Mouse (Mus musculus) myocyte (in vitro differentiated cells): ENCODE results near the gene Usp24. TPM values are rescaled to one million over a fixed set of nuclear protein-coding genes. Genes with fewer than 3 reads are reported as not detected.
A peak's percentile ranks its signal among the peaks of the same experiment; 100 is the strongest.

ENCODE experiments used
- H3K27me3 ChIP-seq: one replicate; pipeline ENCODE4 v1.6.1; 2011; ENCODE audit not compliant: control insufficient read depth, insufficient read depth, insufficient read length
- H3K36me3 ChIP-seq: one replicate; pipeline ENCODE4 v1.6.1; 2011; ENCODE audit not compliant: control insufficient read depth, insufficient read depth
- H3K4me2 ChIP-seq: one replicate; pipeline ENCODE4 v1.6.1; 2011; ENCODE audit warnings: low read depth, control low read depth
- H3K4me3 ChIP-seq: one replicate; pipeline ENCODE4 v1.5.1; 2011; ENCODE audit warnings: mild to moderate bottlenecking, control low read depth, moderate library complexity
- H3K79me2 ChIP-seq: one replicate; pipeline ENCODE4 v1.6.1; 2011; ENCODE audit not compliant: control insufficient read depth, insufficient read depth
- H3ac ChIP-seq: one replicate; pipeline ENCODE4 v1.6.1; 2011; ENCODE audit not compliant: control insufficient read depth, insufficient read length
- CEBPB ChIP-seq: IDR thresholded peaks from 2 replicates; pipeline ENCODE4 v1.6.1; 2011; ENCODE audit warnings: mild to moderate bottlenecking, moderate library complexity; ENCODE audit not compliant: poor library complexity, insufficient read depth, severe bottlenecking
- E2F4 ChIP-seq: IDR thresholded peaks from one replicate; pipeline ENCODE4 v1.6.1; 2011; ENCODE audit warnings: mild to moderate bottlenecking, control low read depth, moderate library complexity; ENCODE audit not compliant: insufficient read depth
- MAX ChIP-seq: IDR thresholded peaks from one replicate; pipeline ENCODE4 v1.6.1; 2011; ENCODE audit warnings: low read depth, mild to moderate bottlenecking, control low read depth
- MYOD1 ChIP-seq, 3 experiments: IDR thresholded peaks; one replicate each; pipeline ENCODE4 v1.6.1; 2011; ENCODE audit warnings: control low read depth in 2 of 3, low read depth in 2 of 3, mild to moderate bottlenecking in 2 of 3, moderate library complexity in 1 of 3; ENCODE audit not compliant: insufficient read length in 2 of 3, control insufficient read depth in 1 of 3
- MYOG ChIP-seq, 3 experiments: IDR thresholded peaks; one replicate each; pipeline ENCODE4 v1.6.1; 2011; ENCODE audit warnings: control low read depth in 2 of 3, low read depth in 2 of 3, mild to moderate bottlenecking in 2 of 3; ENCODE audit not compliant: insufficient read length in 2 of 3, control insufficient read depth in 1 of 3, insufficient read depth in 1 of 3
- POLR2A ChIP-seq: IDR thresholded peaks from one replicate; pipeline ENCODE4 v1.6.1; 2011; ENCODE audit warnings: low read depth, mild to moderate bottlenecking, control low read depth, moderate library complexity; ENCODE audit not compliant: insufficient read length
- POLR2AphosphoS2 ChIP-seq: IDR thresholded peaks from one replicate; pipeline ENCODE4 v1.6.1; 2011; ENCODE audit warnings: low read depth, control low read depth; ENCODE audit not compliant: insufficient read length
- REST ChIP-seq: IDR thresholded peaks from one replicate; pipeline ENCODE4 v1.6.1; 2011; ENCODE audit warnings: mild to moderate bottlenecking, control low read depth, moderate library complexity; ENCODE audit not compliant: insufficient read depth, insufficient read length
- SRF ChIP-seq: IDR thresholded peaks from one replicate; pipeline ENCODE4 v1.6.1; 2011; ENCODE audit warnings: low read depth; ENCODE audit not compliant: control insufficient read depth, insufficient read length
- TCF12 ChIP-seq: IDR thresholded peaks from one replicate; pipeline ENCODE4 v1.6.1; 2011; ENCODE audit warnings: mild to moderate bottlenecking, control low read depth; ENCODE audit not compliant: poor library complexity, insufficient read depth, severe bottlenecking
- TCF3 ChIP-seq: IDR thresholded peaks from one replicate; pipeline ENCODE4 v1.6.1; 2011; ENCODE audit warnings: low read depth, control low read depth; ENCODE audit not compliant: insufficient read length
- USF1 ChIP-seq: IDR thresholded peaks from one replicate; pipeline ENCODE4 v1.6.1; 2011; ENCODE audit warnings: low read depth, mild to moderate bottlenecking, control low read depth, moderate library complexity
- polyA plus RNA-seq: library from polyadenylated mRNA; unstranded; fragments of >200 nt; fragmentation: generic; extraction: Trizol; gene quantifications from one replicate; pipeline ENCODE4 v1.2.1, GENCODE M21; 2012; ENCODE audit warnings: missing spikeins

Usp24 gene
- polyA plus RNA-seq, 1 experiment: 5.3 TPM

DNA sequence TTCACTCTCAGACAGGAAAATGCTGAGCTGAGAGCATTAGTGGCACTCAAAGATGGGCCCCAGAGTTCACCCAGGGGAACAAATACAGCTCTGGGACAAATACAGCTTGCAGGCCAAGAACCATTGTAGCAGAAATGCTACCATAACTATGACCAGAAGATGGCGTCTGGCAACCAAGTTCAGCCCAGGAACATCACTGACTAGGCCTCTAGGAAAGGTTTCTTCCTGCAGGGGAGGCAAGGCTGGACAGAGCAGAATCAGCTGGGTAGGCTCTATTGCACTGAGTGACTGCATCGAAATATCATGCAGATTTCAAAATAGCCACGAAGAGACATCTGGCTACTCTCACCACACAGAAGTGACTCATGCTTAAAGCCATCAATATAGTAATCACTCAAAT is 156.3 kb downstream of the Usp24 start:
- Histone ChIP-seq H3K4me2 (no peak overlapping the region), H3K36me3 (no peaks in the 10 kb centered on the region), H3K27me3 (peaks cover 9% of the 10 kb centered on the region), H3K4me3 (no peak overlapping the region), H3K79me2 (no peaks in the 10 kb centered on the region), H3ac (no peak overlapping the region)
- no peak for TF ChIP-seq MYOD1 (IDR thresholded peaks at IDR 0.05; ENCODE audit: control insufficient read depth in 1 of 3, insufficient read length in 2 of 3, low read depth in 2 of 3)
- no peak for TF ChIP-seq TCF3
- TF ChIP-seq TCF12: no peak
- TF ChIP-seq MYOG (IDR thresholded peaks at IDR 0.05; ENCODE audit: control insufficient read depth in 1 of 3, insufficient read depth in 1 of 3, insufficient read length in 2 of 3, low read depth in 2 of 3): no peak
- no peak for TF ChIP-seq REST
- TF ChIP-seq USF1: no peak
- TF ChIP-seq CEBPB: no peak
- no peak for TF ChIP-seq SRF
- no peak for TF ChIP-seq E2F4
- no peak for TF ChIP-seq MAX
- no peak for TF ChIP-seq POLR2AphosphoS2
- no peak for TF ChIP-seq POLR2A

DNA sequence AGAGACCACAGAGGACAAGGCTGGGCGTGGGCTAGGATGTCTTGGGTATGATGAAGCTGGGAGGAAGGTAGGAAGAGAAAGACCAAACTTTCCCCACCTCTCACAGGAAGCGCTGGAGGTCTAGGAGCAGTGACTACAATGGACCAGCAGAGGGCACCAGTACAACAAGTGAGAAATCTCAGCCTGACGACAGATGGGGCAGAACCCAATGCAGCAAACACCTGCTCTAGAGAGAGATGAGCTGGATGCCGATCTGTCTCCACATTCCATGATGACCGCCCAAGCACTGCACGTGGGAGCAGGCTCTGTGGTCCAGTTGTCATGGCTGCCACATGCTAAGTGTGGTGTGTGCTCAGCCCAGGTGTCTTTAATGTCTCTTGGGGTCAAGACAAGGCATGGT is 158.2 kb downstream of the Usp24 start:
- TF ChIP-seq MYOD1 (IDR thresholded peaks at IDR 0.05; ENCODE audit: control insufficient read depth in 1 of 3, insufficient read length in 2 of 3, low read depth in 2 of 3) (peak in 2 of 3 experiments; percentile 73), TCF12 (no peak), REST (no peak), USF1 (no peak), MYOG (IDR thresholded peaks at IDR 0.05; ENCODE audit: control insufficient read depth in 1 of 3, insufficient read depth in 1 of 3, insufficient read length in 2 of 3, low read depth in 2 of 3) (peak; percentile 8 to 79 (median 47))
- H3K4me2 ChIP-seq: no peak overlapping the region
- H3ac ChIP-seq: no peak overlapping the region
- H3K79me2 ChIP-seq: no peaks in the 10 kb centered on the region
- H3K36me3 ChIP-seq: no peaks in the 10 kb centered on the region
- H3K4me3 ChIP-seq: no peak overlapping the region
- H3K27me3 ChIP-seq: peaks cover 16% of the 10 kb centered on the region

DNA sequence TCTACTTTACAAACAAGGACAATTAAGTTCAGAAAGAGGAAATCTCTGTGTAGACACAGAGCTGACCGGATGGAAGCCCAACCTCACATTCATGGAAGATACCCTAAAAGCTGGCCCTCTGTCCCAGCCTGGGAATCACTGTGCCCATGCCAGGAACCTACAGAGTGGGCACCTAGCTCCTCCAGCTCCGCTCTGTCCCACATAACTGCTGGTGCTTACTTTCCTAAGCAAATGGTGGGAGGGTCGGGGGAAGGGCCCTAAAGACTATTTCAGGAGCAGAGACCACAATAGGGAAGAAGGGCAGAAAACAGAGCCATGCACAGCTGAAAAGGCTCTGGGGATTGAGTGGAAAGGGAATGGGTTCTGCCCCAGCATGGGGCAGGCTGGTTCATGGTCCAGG is 164.5 kb downstream of the Usp24 start:
- peaks cover 68% of the 10 kb centered on the region for H3K27me3 ChIP-seq
- TF ChIP-seq MYOD1 (IDR thresholded peaks at IDR 0.05; ENCODE audit: control insufficient read depth in 1 of 3, insufficient read length in 2 of 3, low read depth in 2 of 3) (no peak), POLR2AphosphoS2 (no peak), REST (no peak), TCF3 (no peak), MYOG (IDR thresholded peaks at IDR 0.05; ENCODE audit: control insufficient read depth in 1 of 3, insufficient read depth in 1 of 3, insufficient read length in 2 of 3, low read depth in 2 of 3) (no peak), TCF12 (no peak), MAX (no peak), USF1 (no peak), E2F4 (no peak), SRF (no peak), CEBPB (no peak), POLR2A (no peak)

DNA sequence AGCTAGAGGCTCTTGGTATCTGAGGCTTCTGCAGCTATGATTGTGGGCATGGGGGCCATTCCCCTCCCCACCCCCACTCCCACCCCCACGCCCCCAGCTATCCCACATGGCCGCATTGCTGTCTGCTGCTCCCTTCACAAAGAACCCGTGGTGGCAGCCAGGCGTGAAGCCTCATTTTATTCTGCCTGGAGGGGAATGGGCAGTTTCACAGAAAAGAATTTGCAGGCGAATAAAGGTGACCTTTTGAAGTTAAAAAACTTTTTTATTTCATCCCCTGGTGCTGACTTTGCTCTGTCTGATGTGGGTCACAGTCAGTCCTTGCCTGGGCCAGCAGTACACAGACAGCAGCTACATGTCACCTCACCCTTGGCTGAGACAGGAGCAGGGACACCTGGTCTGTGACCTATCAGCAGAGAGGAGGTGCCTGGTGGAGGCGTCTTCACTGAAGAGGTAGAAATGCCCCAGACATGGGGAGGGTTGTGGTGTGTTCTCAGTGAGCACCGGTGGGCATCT is 167.3 kb downstream of the Usp24 start:
- no peak overlapping the region for H3ac ChIP-seq
- no peaks in the 10 kb centered on the region for H3K79me2 ChIP-seq
- no peak overlapping the region for H3K4me3 ChIP-seq
- no peak for TF ChIP-seq POLR2A
- TF ChIP-seq TCF3: no peak
- TF ChIP-seq TCF12: no peak
- TF ChIP-seq MYOD1 (IDR thresholded peaks at IDR 0.05; ENCODE audit: control insufficient read depth in 1 of 3, insufficient read length in 2 of 3, low read depth in 2 of 3): no peak
- no peak for TF ChIP-seq CEBPB
- no peak for TF ChIP-seq USF1
- TF ChIP-seq E2F4: no peak
- no peak for TF ChIP-seq REST
- no peak for TF ChIP-seq POLR2AphosphoS2
- no peak for TF ChIP-seq MAX
- TF ChIP-seq MYOG (IDR thresholded peaks at IDR 0.05; ENCODE audit: control insufficient read depth in 1 of 3, insufficient read depth in 1 of 3, insufficient read length in 2 of 3, low read depth in 2 of 3): no peak
- no peak for TF ChIP-seq SRF
- H3K36me3 ChIP-seq: no peaks in the 10 kb centered on the region
- no peak overlapping the region for H3K4me2 ChIP-seq
- H3K27me3 ChIP-seq: peaks cover 77% of the 10 kb centered on the region

More for the DNA sequence above, 164.5 kb downstream of the Usp24 start:
- H3K4me3 ChIP-seq: no peak overlapping the region
- no peaks in the 10 kb centered on the region for H3K79me2 ChIP-seq
- no peak overlapping the region for H3ac ChIP-seq
- no peak overlapping the region for H3K4me2 ChIP-seq
- no peaks in the 10 kb centered on the region for H3K36me3 ChIP-seq

DNA sequence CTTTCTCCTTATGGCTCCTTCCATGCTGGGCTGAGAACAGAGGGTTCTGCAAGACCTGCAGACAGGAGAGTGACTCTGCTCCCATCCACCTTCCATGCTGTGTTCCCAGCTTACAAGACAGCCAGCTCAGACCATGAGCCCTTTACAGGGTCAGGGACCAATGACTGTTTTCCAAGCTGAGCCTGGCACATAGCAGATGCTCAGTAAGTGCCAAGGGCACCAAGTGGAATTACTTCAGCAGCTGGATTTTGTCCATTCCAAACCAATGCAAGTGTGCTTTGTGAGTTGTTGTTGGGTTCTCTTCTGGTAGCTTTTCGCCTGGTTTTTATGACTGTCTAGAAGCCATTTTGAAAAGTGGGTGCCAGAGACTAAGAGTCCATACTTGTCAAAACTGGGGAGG is 167.8 kb downstream of the Usp24 start:
- H3K36me3 ChIP-seq: no peaks in the 10 kb centered on the region
- H3K4me2 ChIP-seq: no peak overlapping the region
- no peak overlapping the region for H3K4me3 ChIP-seq
- no peak for TF ChIP-seq CEBPB
- peaks cover 75% of the 10 kb centered on the region for H3K27me3 ChIP-seq
- no peaks in the 10 kb centered on the region for H3K79me2 ChIP-seq
- no peak overlapping the region for H3ac ChIP-seq
